Mouse (Mus musculus): ENCODE results near the gene Ms4a6d.

DNA sequence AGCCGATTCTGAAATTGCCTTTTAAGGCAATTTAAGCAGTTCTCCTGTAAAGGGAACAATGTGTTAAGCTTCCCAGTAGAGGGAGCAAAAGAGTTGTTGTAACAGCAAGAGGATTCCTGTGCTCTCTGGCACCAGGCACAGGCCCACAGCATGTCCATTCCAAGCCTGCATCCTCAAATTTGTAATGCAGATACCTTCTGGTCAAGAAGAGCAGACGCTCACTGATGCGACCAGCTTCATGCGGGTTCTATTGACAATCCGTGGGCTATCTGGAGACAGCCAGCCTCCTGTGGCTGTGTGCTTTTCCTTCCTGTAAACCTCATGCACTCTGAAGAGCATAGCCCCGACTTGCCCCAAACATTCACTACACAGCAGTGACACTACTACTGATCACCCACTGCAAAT lies 6.9 kb upstream of the Ms4a6d start:
- TF ChIP-seq POLR2A (IDR thresholded peaks at IDR 0.05; ENCODE audit: borderline replicate concordance, extremely low read depth, low read depth, low read length) (no peak), CTCF (IDR thresholded peaks at IDR 0.05; ENCODE audit: insufficient read depth, low read length) (peak; percentile 47; the same call in 1 of the 2 replicates)
